Mouse (Mus musculus) midbrain, embryonic 14.5 days (tissue): ENCODE measurements around the gene Kazn. TPM values are rescaled to one million over a fixed set of nuclear protein-coding genes. Genes with fewer than 3 reads are reported as not detected.

ENCODE experiments used
- ATAC-seq: fragments of 200-750 bp; cut with Nextera tagmentation; 2 replicates; pipeline ENCODE4 v1.8.0; 2017; ENCODE audit warnings: moderate number of reproducible peaks, moderate library complexity; ENCODE audit not compliant: low FRiP score, low TSS enrichment
- DNase-seq: peaks from one replicate; pipeline ENCODE4 v3.0.0-alpha.2; 2015
- H3K27ac ChIP-seq: fragments of 300-500 bp; sonication (generic); replicated peaks from 2 replicates; pipeline ENCODE4 v1.5.1; 2014; ENCODE audit warnings: mild to moderate bottlenecking, low read depth, low read length, moderate library complexity
- H3K27me3 ChIP-seq: fragments of 300-500 bp; sonication (generic); 2 replicates; pipeline ENCODE4 v1.6.1; 2014; ENCODE audit warnings: low read length, control low read depth, mixed read lengths; ENCODE audit not compliant: control insufficient read depth, insufficient read depth
- H3K36me3 ChIP-seq: fragments of 300-500 bp; sonication (generic); 2 replicates; pipeline ENCODE4 v1.6.1; 2014; ENCODE audit warnings: low read length, control low read depth; ENCODE audit not compliant: control insufficient read depth, insufficient read depth
- H3K4me1 ChIP-seq: fragments of 300-500 bp; sonication (generic); 2 replicates; pipeline ENCODE4 v1.6.1; 2014; ENCODE audit warnings: mild to moderate bottlenecking, antibody characterized with exemption, low read length, control low read depth; ENCODE audit not compliant: control insufficient read depth, insufficient read depth
- H3K4me2 ChIP-seq: fragments of 300-500 bp; sonication (generic); 2 replicates; pipeline ENCODE4 v1.6.1; 2014; ENCODE audit warnings: mild to moderate bottlenecking, low read length, moderate library complexity
- H3K4me3 ChIP-seq: fragments of 300-500 bp; sonication (generic); replicated peaks from 2 replicates; pipeline ENCODE4 v1.5.1; 2014; ENCODE audit warnings: low read depth, low read length
- H3K9ac ChIP-seq: fragments of 300-500 bp; sonication (generic); replicated peaks from 2 replicates; pipeline ENCODE4 v1.6.1; 2014; ENCODE audit warnings: mild to moderate bottlenecking, low read length, moderate library complexity
- H3K9me3 ChIP-seq: fragments of 300-500 bp; sonication (generic); 2 replicates; pipeline ENCODE4 v1.6.1; 2016; ENCODE audit warnings: low read length, control low read depth, mixed read lengths; ENCODE audit not compliant: control insufficient read depth
- WGBS: fragments of 180-500 bp; shearing (Covaris S2); extraction: QIAGEN DNeasy Blood & Tissue Kit; methylation state at CpG from one replicate; pipeline ENCODE4 v1.1.7; 2014; 5-methylcytosine and 5-hydroxymethylcytosine counted together
- polyA plus RNA-seq: library from polyadenylated mRNA; unstranded; fragments of >200 nt; fragmentation: Nextera tagmentation; extraction: Ambion mirVana; gene quantifications from 2 replicates; pipeline ENCODE4 v1.2.1, GENCODE M21; 2014

Kazn gene
- polyA plus RNA-seq, 1 experiment from 2014 or later: 19.9 TPM

GRCm38 (mm10) chr4:142238041-142238440 is 1.2 kb downstream of the Kazn start:
- DNase-seq (peak; percentile 36), ATAC-seq (no peak)
- Histone ChIP-seq H3K27ac (no peak overlapping the region), H3K9me3 (no peaks in the 10 kb centered on the region), H3K4me3 (peak overlapping the region; percentile 57), H3K9ac (peak overlapping the region; percentile 68; the same call in 1 of the 2 replicates), H3K36me3 (no peaks in the 10 kb centered on the region), H3K27me3 (peaks cover 7% of the 10 kb centered on the region; the same call in 1 of the 2 replicates), H3K4me2 (peak overlapping the region; percentile 99), H3K4me1 (peaks cover 19% of the 10 kb centered on the region)
- WGBS: 30% methylated on average over 14 of the region's 14 CpGs

GRCm38 (mm10) chr4:142236681-142237080 is 2.5 kb downstream of the Kazn start:
- peaks cover 19% of the 10 kb centered on the region for H3K4me1 ChIP-seq
- 90% methylated on average over 4 of the region's 4 CpGs for WGBS

GRCm38 (mm10) chr4:142235426-142235825 is 3.8 kb downstream of the Kazn start:
- H3K9ac ChIP-seq: no peak overlapping the region
- H3K27ac ChIP-seq: no peak overlapping the region
- no peak overlapping the region for H3K4me3 ChIP-seq
- no peaks in the 10 kb centered on the region for H3K36me3 ChIP-seq
- peaks cover 7% of the 10 kb centered on the region; the same call in 1 of the 2 replicates for H3K27me3 ChIP-seq
- WGBS: 83% methylated on average over 11 of the region's 11 CpGs
- peaks cover 19% of the 10 kb centered on the region for H3K4me1 ChIP-seq
- DNase-seq: no peak
- no peak overlapping the region for H3K4me2 ChIP-seq
- ATAC-seq: no peak
- no peaks in the 10 kb centered on the region for H3K9me3 ChIP-seq

More at GRCm38 (mm10) chr4:142236681-142237080, 2.5 kb downstream of the Kazn start:
- H3K9ac ChIP-seq: no peak overlapping the region
- H3K36me3 ChIP-seq: no peaks in the 10 kb centered on the region
- DNase-seq (no peak), ATAC-seq (no peak)
- no peak overlapping the region for H3K4me3 ChIP-seq
- peaks cover 7% of the 10 kb centered on the region; the same call in 1 of the 2 replicates for H3K27me3 ChIP-seq
- H3K4me2 ChIP-seq: no peak overlapping the region
- H3K27ac ChIP-seq: no peak overlapping the region
- no peaks in the 10 kb centered on the region for H3K9me3 ChIP-seq

DNA sequence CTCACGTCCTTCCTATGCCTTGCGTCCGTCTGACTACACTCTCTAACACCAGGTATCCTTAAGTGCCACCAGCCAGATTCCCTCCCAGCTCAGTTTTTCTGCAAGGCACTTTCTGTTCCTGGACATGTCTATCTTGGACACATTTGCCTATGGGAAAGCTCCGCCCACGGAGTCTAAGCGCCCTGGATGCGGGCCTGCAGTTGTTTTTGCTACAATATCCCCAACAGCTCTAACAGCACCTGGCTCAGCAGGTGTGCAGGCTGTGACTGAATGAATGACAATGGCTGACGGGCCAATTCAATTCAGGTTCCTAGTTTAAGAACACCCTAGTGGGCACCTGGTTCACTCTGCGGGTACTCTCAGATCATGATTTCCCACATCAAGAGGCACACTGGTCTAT is 4.4 kb downstream of the Kazn start:
- no peak overlapping the region for H3K4me3 ChIP-seq
- H3K9ac ChIP-seq: no peak overlapping the region
- 63% methylated on average over 9 of the region's 9 CpGs for WGBS
- peaks cover 19% of the 10 kb centered on the region for H3K4me1 ChIP-seq
- no peaks in the 10 kb centered on the region for H3K9me3 ChIP-seq
- H3K36me3 ChIP-seq: no peaks in the 10 kb centered on the region
- no peak overlapping the region for H3K27ac ChIP-seq
- DNase-seq (no peak), ATAC-seq (no peak)
- no peak overlapping the region for H3K4me2 ChIP-seq
- H3K27me3 ChIP-seq: peaks cover 7% of the 10 kb centered on the region; the same call in 1 of the 2 replicates

- DNase-seq (no peak), ATAC-seq (no peak)
- 37% methylated on average over 13 of the region's 13 CpGs for WGBS
These were observed 10.2 kb downstream of the Kazn start for GRCm38 (mm10) chr4:142228821-142229575.

GRCm38 (mm10) chr4:142223898-142224645 is 15.1 kb downstream of the Kazn start:
- ATAC-seq (no peak), DNase-seq (no peak)
- Histone ChIP-seq H3K36me3 (no peaks in the 10 kb centered on the region), H3K4me2 (no peak overlapping the region), H3K9me3 (no peaks in the 10 kb centered on the region), H3K9ac (no peak overlapping the region), H3K4me1 (peaks cover 10% of the 10 kb centered on the region), H3K27ac (no peak overlapping the region), H3K4me3 (no peak overlapping the region), H3K27me3 (no peaks in the 10 kb centered on the region)
- 80% methylated on average over 9 of the region's 9 CpGs for WGBS

More at GRCm38 (mm10) chr4:142228821-142229575, 10.2 kb downstream of the Kazn start:
- no peaks in the 10 kb centered on the region for H3K36me3 ChIP-seq
- H3K27me3 ChIP-seq: no peaks in the 10 kb centered on the region
- H3K9me3 ChIP-seq: no peaks in the 10 kb centered on the region
- H3K4me2 ChIP-seq: no peak overlapping the region
- H3K9ac ChIP-seq: no peak overlapping the region
- peaks cover 4% of the 10 kb centered on the region; the same call in 1 of the 2 replicates for H3K4me1 ChIP-seq
- H3K27ac ChIP-seq: no peak overlapping the region
- H3K4me3 ChIP-seq: no peak overlapping the region

DNA sequence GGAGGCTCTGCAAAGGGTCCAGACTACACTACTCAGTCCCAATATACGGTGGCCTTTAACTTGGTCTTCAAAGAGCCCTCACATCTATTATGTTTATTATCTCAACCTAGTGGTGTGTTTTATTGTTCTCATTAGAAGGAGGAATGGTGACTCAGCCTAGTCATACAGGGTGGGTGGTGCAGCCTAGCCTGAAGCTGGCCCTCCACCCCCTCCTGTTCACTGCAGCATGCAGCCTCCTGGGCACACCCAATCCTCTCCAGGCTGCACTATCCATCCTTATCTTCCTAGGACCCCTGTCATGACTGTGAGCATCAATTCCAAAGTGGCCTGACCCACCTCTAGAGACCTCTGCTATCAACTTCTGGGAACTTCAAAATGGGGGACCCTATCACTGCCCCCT is 16.8 kb downstream of the Kazn start:
- no peak overlapping the region for H3K27ac ChIP-seq
- H3K4me1 ChIP-seq: peaks cover 8% of the 10 kb centered on the region; the same call in 1 of the 2 replicates
- H3K4me3 ChIP-seq: no peak overlapping the region
- H3K9ac ChIP-seq: no peak overlapping the region
- ATAC-seq: 0 out of 2 replicates have a peak, but pooled peaks have one; percentile 17
- no peaks in the 10 kb centered on the region for H3K9me3 ChIP-seq
- DNase-seq: no peak
- H3K36me3 ChIP-seq: no peaks in the 10 kb centered on the region
- WGBS: 96% methylated on average over 1 of the region's 1 CpGs
- no peak overlapping the region for H3K4me2 ChIP-seq
- no peaks in the 10 kb centered on the region for H3K27me3 ChIP-seq

GRCm38 (mm10) chr4:142221757-142222072 is 17.5 kb downstream of the Kazn start:
- Histone ChIP-seq H3K36me3 (no peaks in the 10 kb centered on the region), H3K4me2 (no peak overlapping the region), H3K9ac (no peak overlapping the region), H3K4me1 (peaks cover 8% of the 10 kb centered on the region; the same call in 1 of the 2 replicates), H3K27ac (no peak overlapping the region), H3K4me3 (no peak overlapping the region), H3K27me3 (no peaks in the 10 kb centered on the region), H3K9me3 (no peaks in the 10 kb centered on the region)
- no peak for DNase-seq
- no peak for ATAC-seq
- WGBS: 68% methylated on average over 5 of the region's 5 CpGs
